Mouse (Mus musculus) heart, postnatal 10 days (tissue): ENCODE measurements at regions not wholly inside any gene's neighbourhood (a gene's known extent, or its start where the extent isn't known, plus 50 kb on each side); places are given as distances from the start of the nearest gene placed in this dataset.
A peak's percentile ranks its signal among the peaks of the same experiment; 100 is the strongest.

ENCODE experiments used
- DNase-seq, 2 experiments: peaks; one replicate each; pipeline ENCODE4 v3.0.0; 2021
- intact Hi-C: fragments of 180-260 bp; cut with DNase I; formaldehyde crosslinking; loops from one replicate; pipeline ENCODE4 v1.15.1; 2025

- intact Hi-C loops = loop anchor here (2.0 to 10.0 kb wide), 3 partner anchors 94 to 1096 kb away; no protein-coding TSS in a partner anchor
- DNase-seq = peak; percentile 15 to 34
These were observed 52.9 kb upstream of the Ica1 start for GRCm38 (mm10) chr6:8831204-8831603.

GRCm38 (mm10) chr6:8832924-8833323, 54.6 kb upstream of the Ica1 start:
- intact Hi-C loops = loop anchor here (5.0 to 10.0 kb wide), 2 partner anchors 556 to 1098 kb away; no protein-coding TSS in a partner anchor
- DNase-seq = no peak

- no peak for DNase-seq
- intact Hi-C loops = no loop called here
These were observed 75.4 kb upstream of the Ica1 start for GRCm38 (mm10) chr6:8853657-8854056.

GRCm38 (mm10) chr6:8860581-8860980, 82.3 kb upstream of the Ica1 start:
- intact Hi-C loops = no loop called here
- DNase-seq = no peak

DNA sequence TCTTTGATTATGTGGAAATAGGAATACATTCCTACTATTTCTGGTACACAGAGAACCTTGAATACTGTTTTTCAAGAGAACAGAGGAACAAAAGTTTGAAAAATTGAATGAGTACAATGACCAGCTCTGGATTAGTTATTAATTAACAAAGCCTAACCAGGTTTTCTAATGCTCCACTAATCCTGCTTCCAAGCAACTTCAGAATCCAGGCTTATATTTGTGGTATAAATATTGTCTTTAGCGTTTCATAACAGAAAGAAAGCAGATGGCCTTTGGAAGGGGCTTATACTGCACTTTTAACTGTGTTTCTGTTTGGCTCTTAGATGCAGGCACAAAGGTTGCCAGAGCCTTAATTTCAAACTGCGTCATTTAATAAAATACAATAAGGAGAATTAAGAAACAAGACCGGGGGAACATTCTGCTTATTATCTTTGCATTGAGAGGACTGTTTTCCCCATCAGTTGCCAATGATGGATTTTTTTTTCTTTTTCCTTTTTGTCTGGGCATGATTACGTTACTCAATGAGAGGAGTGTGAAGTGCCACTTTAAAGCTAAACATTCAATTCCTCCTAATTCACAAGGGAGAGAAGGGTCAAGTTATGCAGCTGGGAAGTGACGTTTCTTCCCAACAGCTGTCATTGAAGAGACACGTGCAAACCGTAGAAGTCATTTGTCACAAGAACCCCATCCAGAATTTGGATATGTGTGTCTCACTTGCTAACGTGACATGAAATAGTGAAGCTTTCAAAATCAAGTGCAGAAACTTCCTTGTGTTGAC, 84.2 kb upstream of the Nxph1 start:
- no peak for DNase-seq
- intact Hi-C loops = no loop called here

DNA sequence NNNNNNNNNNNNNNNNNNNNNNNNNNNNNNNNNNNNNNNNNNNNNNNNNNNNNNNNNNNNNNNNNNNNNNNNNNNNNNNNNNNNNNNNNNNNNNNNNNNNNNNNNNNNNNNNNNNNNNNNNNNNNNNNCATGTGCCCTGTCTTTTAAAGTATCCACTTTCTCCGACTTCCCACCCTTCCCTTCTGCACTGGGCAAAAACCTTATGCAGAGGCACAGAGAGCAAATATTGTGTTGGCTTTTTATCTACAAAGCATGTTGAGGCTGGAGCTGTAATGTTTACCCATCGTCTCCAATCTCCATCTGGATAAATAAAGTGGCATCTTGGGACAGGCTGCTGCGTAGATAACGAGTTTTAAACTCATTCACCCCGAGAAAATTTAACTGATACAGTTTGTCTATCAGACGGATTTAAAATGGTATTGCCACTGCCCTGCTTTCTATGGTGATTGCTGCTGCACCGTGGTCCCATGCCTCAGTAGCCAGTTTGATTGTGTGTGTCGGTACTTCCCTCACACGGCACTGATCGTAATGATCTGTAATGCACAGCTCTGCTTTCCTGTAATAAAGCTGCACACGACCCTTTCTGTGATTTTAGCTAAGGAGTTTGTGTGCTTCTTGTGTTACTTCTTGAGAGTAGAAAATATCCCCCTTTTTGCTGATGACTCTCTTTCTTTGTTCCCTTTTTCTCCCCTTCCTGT, 70.7 kb upstream of the Nxph1 start:
- DNase-seq = no peak
- intact Hi-C loops = no loop called here

- no peak for DNase-seq
- intact Hi-C loops = no loop called here
These were observed 54.6 kb upstream of the Nxph1 start for GRCm38 (mm10) chr6:8893665-8894064.

DNA sequence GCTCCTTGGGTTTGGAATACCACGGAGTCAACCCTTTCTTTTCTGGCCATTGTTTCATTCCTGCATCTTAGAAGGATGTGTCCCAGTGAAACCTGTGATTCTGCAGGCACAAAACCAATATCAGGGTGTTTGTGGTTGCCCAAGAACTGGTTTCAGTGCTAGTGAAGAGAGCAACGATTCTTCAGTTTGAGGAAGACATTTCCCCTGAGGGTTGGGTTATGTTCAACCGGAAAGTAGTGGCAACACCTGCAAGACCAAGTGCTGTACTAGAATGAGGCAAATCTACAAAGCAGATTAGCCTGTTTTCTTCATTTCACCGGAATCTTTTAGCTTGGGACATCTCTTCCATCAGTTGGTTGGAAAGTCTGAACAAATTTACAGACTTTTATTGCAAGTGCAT, 52.1 kb upstream of the Nxph1 start:
- no peak for DNase-seq
- intact Hi-C loops = no loop called here

- intact Hi-C loops = no loop called here
- DNase-seq = no peak
These were observed 51.4 kb upstream of the Nxph1 start for GRCm38 (mm10) chr6:8896822-8897221.

GRCm38 (mm10) chr6:8897334-8897733, 50.9 kb upstream of the Nxph1 start:
- DNase-seq = no peak
- intact Hi-C loops = no loop called here

GRCm38 (mm10) chr6:8898268-8898667, 50.0 kb upstream of the Nxph1 start:
- intact Hi-C loops = no loop called here
- no peak for DNase-seq
